Mouse (Mus musculus): ENCODE results near the gene Gm17093. TPM values are rescaled to one million over a fixed set of nuclear protein-coding genes. Genes with fewer than 3 reads are reported as not detected.
"Not testable (repeated sequence)": the region's sequence is repeated elsewhere in the genome, so short reads cannot be mapped to it uniquely, and the experiment has no call there.

Gene Gm17093
- polyA plus RNA-seq (2016; fragmentation: Nextera tagmentation; extraction: Ambion mirVana): not detected in 2 replicates

- 89% methylated on average over 5 of the region's 5 CpGs for WGBS
- not testable (repeated sequence) for H3K4me1 ChIP-seq; H3K9me3 ChIP-seq; H3K27ac ChIP-seq (replicated peaks); DNase-seq (ENCODE audit: low spot score); H3K36me3 ChIP-seq (replicated peaks); H3K4me3 ChIP-seq; H3K27me3 ChIP-seq (replicated peaks; ENCODE audit: low read depth, poor library complexity, severe bottlenecking)
Observed at GRCm38 (mm10) chr14:44517976-44518375, at the start of gene Gm17093. Gene Gm17093 (plus strand): TSS chr14:44518276.

GRCm38 (mm10) chr14:44492163-44492562 lies 25.9 kb upstream of the Gm17093 start, which contains the start of gene BC061237:
Gene BC061237 (plus strand): TSS chr14:44492463.
- H3K27me3 ChIP-seq (replicated peaks; ENCODE audit: low read depth, poor library complexity, severe bottlenecking); H3K4me1 ChIP-seq; H3K4me3 ChIP-seq; DNase-seq (ENCODE audit: low spot score); H3K27ac ChIP-seq (replicated peaks); H3K9me3 ChIP-seq; H3K36me3 ChIP-seq (replicated peaks): not testable (repeated sequence)
- WGBS: 92% methylated on average over 1 of the region's 1 CpGs

DNA sequence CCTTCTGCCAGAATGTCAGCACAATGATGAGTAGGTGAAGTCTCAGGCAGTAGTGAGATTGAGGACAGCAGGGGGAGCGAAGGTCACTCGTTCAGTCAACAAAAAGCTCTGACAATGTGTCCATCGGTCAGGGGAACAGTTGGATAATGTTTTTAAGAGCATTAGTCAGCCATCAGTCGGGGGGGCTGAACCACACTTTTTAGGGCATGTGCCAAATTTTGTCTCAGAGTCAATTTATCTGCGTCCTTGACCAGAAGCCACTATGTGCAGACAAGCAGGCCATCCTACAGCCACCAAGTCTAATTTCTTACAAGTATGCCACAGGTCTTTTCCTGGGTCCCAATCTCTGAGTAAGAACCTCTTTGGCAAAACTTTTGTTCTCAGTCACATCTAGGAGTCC lies 29.9 kb downstream of the Gm17093 start:
- H3K4me1 ChIP-seq; H3K36me3 ChIP-seq (replicated peaks); DNase-seq (ENCODE audit: low spot score); H3K27me3 ChIP-seq (replicated peaks; ENCODE audit: low read depth, poor library complexity, severe bottlenecking); H3K27ac ChIP-seq (replicated peaks); H3K4me3 ChIP-seq; H3K9me3 ChIP-seq: not testable (repeated sequence)
- 89% methylated on average over 5 of the region's 5 CpGs for WGBS

Other genes with a start within 250 kb of the Gm17093 start
- gene Gm8220, start 232.7 kb upstream of the Gm17093 start, polyA plus RNA-seq (2016; fragmentation: Nextera tagmentation; extraction: Ambion mirVana): not detected in 2 replicates
- not detected in 2 replicates for gene Gm5930, start 179.7 kb upstream of the Gm17093 start, polyA plus RNA-seq (2016; fragmentation: Nextera tagmentation; extraction: Ambion mirVana)
- gene Gm8229, start 152.9 kb upstream of the Gm17093 start, polyA plus RNA-seq (2016; fragmentation: Nextera tagmentation; extraction: Ambion mirVana): not detected in 2 replicates
- gene Gm3371, start 107.6 kb upstream of the Gm17093 start, polyA plus RNA-seq (2016; fragmentation: Nextera tagmentation; extraction: Ambion mirVana): not detected in 2 replicates
- gene Gm8232, start 84.6 kb upstream of the Gm17093 start, polyA plus RNA-seq (2016; fragmentation: Nextera tagmentation; extraction: Ambion mirVana): not detected in 2 replicates
- gene BC061237, start 25.8 kb upstream of the Gm17093 start, polyA plus RNA-seq (2016; fragmentation: Nextera tagmentation; extraction: Ambion mirVana): not detected in 2 replicates
- not detected in 2 replicates for gene Gm8247, start 64.9 kb downstream of the Gm17093 start, polyA plus RNA-seq (2016; fragmentation: Nextera tagmentation; extraction: Ambion mirVana)
- not detected in 2 replicates for gene Gm5624, start 109.7 kb downstream of the Gm17093 start, polyA plus RNA-seq (2016; fragmentation: Nextera tagmentation; extraction: Ambion mirVana)
- gene Gm8257, start 188.2 kb downstream of the Gm17093 start, polyA plus RNA-seq (2016; fragmentation: Nextera tagmentation; extraction: Ambion mirVana): not detected in 2 replicates
- not detected in 2 replicates for gene Gm8267, start 232.1 kb downstream of the Gm17093 start, polyA plus RNA-seq (2016; fragmentation: Nextera tagmentation; extraction: Ambion mirVana)